Mouse (Mus musculus): Measurements from ENCODE around the gene N4bp2. TPM values are rescaled to one million over a fixed set of nuclear protein-coding genes. Genes with fewer than 3 reads are reported as not detected.
A peak's percentile ranks its signal among the peaks of the same experiment; 100 is the strongest.
"Not testable (repeated sequence)": the region's sequence is repeated elsewhere in the genome, so short reads cannot be mapped to it uniquely, and the experiment has no call there.

N4bp2 gene
- polyA plus RNA-seq (2015; fragmentation: Nextera tagmentation; extraction: Ambion mirVana), result 21.5 and 25.0 TPM in 2 replicates

GRCm38 (mm10) chr5:65763088-65763915 lies at the start of gene N4bp2:
Gene N4bp2 (plus strand): TSS chr5:65763521.
- Histone ChIP-seq H3K4me1 (replicated peaks) (0 out of 2 replicates have a peak, but pooled peaks cover 2% of the 10 kb centered on the region), H3K4me3 (replicated peaks) (peak within 1 kb of the TSS; percentile 91), H3K36me3 (no peaks in the 10 kb centered on the region), H3K4me2 (replicated peaks) (peak within 1 kb of the TSS; percentile 76), H3K9me3 (no peaks in the 10 kb centered on the region), H3K9ac (peak within 1 kb of the TSS; percentile 99), H3K27me3 (replicated peaks) (no peaks in the 10 kb centered on the region), H3K27ac (peak within 1 kb of the TSS; percentile 100)
- ATAC-seq, result peak; percentile 63
- WGBS, result under 1% methylated on average over 71 of the region's 80 CpGs

GRCm38 (mm10) chr5:65715084-65715483 lies 48.2 kb upstream of the N4bp2 start:
- Histone ChIP-seq H3K4me3 (replicated peaks) (no peak overlapping the region), H3K36me3 (no peaks in the 10 kb centered on the region), H3K27me3 (replicated peaks) (no peaks in the 10 kb centered on the region), H3K27ac (no peak overlapping the region), H3K4me1 (replicated peaks) (no peaks in the 10 kb centered on the region), H3K9ac (no peak overlapping the region), H3K9me3 (no peaks in the 10 kb centered on the region), H3K4me2 (replicated peaks) (no peak overlapping the region)
- ATAC-seq, result no peak
- 88% methylated on average over 6 of the region's 6 CpGs for WGBS

GRCm38 (mm10) chr5:65717063-65717902 lies 46.0 kb upstream of the N4bp2 start:
- H3K27ac ChIP-seq, result no peak overlapping the region
- no peak for ATAC-seq
- H3K4me2 ChIP-seq (replicated peaks), result no peak overlapping the region
- H3K4me1 ChIP-seq (replicated peaks), result no peaks in the 10 kb centered on the region
- 82% methylated on average over 18 of the region's 18 CpGs for WGBS
- no peaks in the 10 kb centered on the region for H3K27me3 ChIP-seq (replicated peaks)
- no peak overlapping the region for H3K4me3 ChIP-seq (replicated peaks)
- no peak overlapping the region for H3K9ac ChIP-seq
- H3K9me3 ChIP-seq, result no peaks in the 10 kb centered on the region
- H3K36me3 ChIP-seq, result no peaks in the 10 kb centered on the region

GRCm38 (mm10) chr5:65717903-65718211 lies 45.5 kb upstream of the N4bp2 start:
- H3K4me2 ChIP-seq (replicated peaks); H3K9me3 ChIP-seq; H3K27ac ChIP-seq; H3K4me3 ChIP-seq (replicated peaks); H3K27me3 ChIP-seq (replicated peaks); ATAC-seq; H3K4me1 ChIP-seq (replicated peaks); H3K36me3 ChIP-seq; H3K9ac ChIP-seq: not testable (repeated sequence)
- WGBS, result 93% methylated on average over 8 of the region's 8 CpGs

GRCm38 (mm10) chr5:65718368-65718767 lies 45.0 kb upstream of the N4bp2 start:
- ATAC-seq, result peak; percentile 69; the same call in 1 of the 2 replicates
- Histone ChIP-seq H3K36me3 (no peaks in the 10 kb centered on the region), H3K4me3 (replicated peaks) (no peak overlapping the region), H3K9me3 (no peaks in the 10 kb centered on the region), H3K27me3 (replicated peaks) (no peaks in the 10 kb centered on the region), H3K27ac (no peak overlapping the region), H3K4me2 (replicated peaks) (no peak overlapping the region), H3K9ac (no peak overlapping the region), H3K4me1 (replicated peaks) (no peaks in the 10 kb centered on the region)
- WGBS, result 12% methylated on average over 3 of the region's 3 CpGs

- H3K4me1 ChIP-seq (replicated peaks), result 0 out of 2 replicates have a peak, but pooled peaks cover 3% of the 10 kb centered on the region
- H3K9me3 ChIP-seq, result no peaks in the 10 kb centered on the region
- H3K4me2 ChIP-seq (replicated peaks), result peak overlapping the region; percentile 80
- H3K9ac ChIP-seq, result peak overlapping the region; percentile 48
- H3K27ac ChIP-seq, result peak overlapping the region; percentile 94
- no peaks in the 10 kb centered on the region for H3K27me3 ChIP-seq (replicated peaks)
- WGBS, result 3% methylated on average over 23 of the region's 23 CpGs
- H3K4me3 ChIP-seq (replicated peaks), result peak overlapping the region; percentile 42
- ATAC-seq, result peak; percentile 89
- H3K36me3 ChIP-seq, result no peaks in the 10 kb centered on the region
Observed at GRCm38 (mm10) chr5:65724311-65725054, 38.8 kb upstream of the N4bp2 start.

GRCm38 (mm10) chr5:65731173-65732007 lies 31.9 kb upstream of the N4bp2 start:
- 0 out of 2 replicates have a peak overlapping the region, but pooled peaks have one; percentile 7 for H3K27ac ChIP-seq
- no peak overlapping the region for H3K9ac ChIP-seq
- H3K4me1 ChIP-seq (replicated peaks), result no peaks in the 10 kb centered on the region
- no peak overlapping the region for H3K4me2 ChIP-seq (replicated peaks)
- H3K36me3 ChIP-seq, result no peaks in the 10 kb centered on the region
- no peaks in the 10 kb centered on the region for H3K9me3 ChIP-seq
- 61% methylated on average over 9 of the region's 9 CpGs for WGBS
- ATAC-seq, result peak; percentile 69; the same call in 1 of the 2 replicates
- no peaks in the 10 kb centered on the region for H3K27me3 ChIP-seq (replicated peaks)
- no peak overlapping the region for H3K4me3 ChIP-seq (replicated peaks)

- no peaks in the 10 kb centered on the region for H3K9me3 ChIP-seq
- H3K27me3 ChIP-seq (replicated peaks), result no peaks in the 10 kb centered on the region
- no peak for ATAC-seq
- no peak overlapping the region for H3K27ac ChIP-seq
- no peaks in the 10 kb centered on the region for H3K36me3 ChIP-seq
- no peaks in the 10 kb centered on the region for H3K4me1 ChIP-seq (replicated peaks)
- H3K4me2 ChIP-seq (replicated peaks), result no peak overlapping the region
- whole genome bisulfite sequencing, result 86% methylated on average over 2 of the region's 2 CpGs
- no peak overlapping the region for H3K4me3 ChIP-seq (replicated peaks)
- H3K9ac ChIP-seq, result no peak overlapping the region
Observed at GRCm38 (mm10) chr5:65735601-65736000, 27.7 kb upstream of the N4bp2 start.

- H3K4me3 ChIP-seq (replicated peaks), result no peak overlapping the region
- no peak for ATAC-seq
- no peak overlapping the region for H3K9ac ChIP-seq
- no peaks in the 10 kb centered on the region for H3K36me3 ChIP-seq
- H3K4me2 ChIP-seq (replicated peaks), result no peak overlapping the region
- no peaks in the 10 kb centered on the region for H3K27me3 ChIP-seq (replicated peaks)
- H3K4me1 ChIP-seq (replicated peaks), result no peaks in the 10 kb centered on the region
- H3K27ac ChIP-seq, result no peak overlapping the region
- 87% methylated on average over 3 of the region's 3 CpGs for WGBS
- H3K9me3 ChIP-seq, result no peaks in the 10 kb centered on the region
Observed at GRCm38 (mm10) chr5:65739366-65739765, 24.0 kb upstream of the N4bp2 start.

GRCm38 (mm10) chr5:65746908-65747307 lies 16.4 kb upstream of the N4bp2 start:
- Histone ChIP-seq H3K4me3 (replicated peaks) (no peak overlapping the region), H3K4me2 (replicated peaks) (no peak overlapping the region), H3K9ac (no peak overlapping the region), H3K27ac (no peak overlapping the region), H3K4me1 (replicated peaks) (0 out of 2 replicates have a peak, but pooled peaks cover 2% of the 10 kb centered on the region), H3K9me3 (no peaks in the 10 kb centered on the region), H3K36me3 (no peaks in the 10 kb centered on the region), H3K27me3 (replicated peaks) (no peaks in the 10 kb centered on the region)
- 48% methylated on average over 5 of the region's 5 CpGs for WGBS
- peak; percentile 54; the same call in 1 of the 2 replicates for ATAC-seq

GRCm38 (mm10) chr5:65748386-65748785 lies 14.9 kb upstream of the N4bp2 start:
- Histone ChIP-seq H3K9me3 (no peaks in the 10 kb centered on the region), H3K36me3 (no peaks in the 10 kb centered on the region), H3K27ac (no peak overlapping the region), H3K4me2 (replicated peaks) (no peak overlapping the region), H3K4me1 (replicated peaks) (0 out of 2 replicates have a peak, but pooled peaks cover 2% of the 10 kb centered on the region), H3K27me3 (replicated peaks) (no peaks in the 10 kb centered on the region), H3K4me3 (replicated peaks) (no peak overlapping the region), H3K9ac (no peak overlapping the region)
- peak; percentile 39; the same call in 1 of the 2 replicates for ATAC-seq
- WGBS, result 43% methylated on average over 2 of the region's 2 CpGs
